Mouse (Mus musculus) cortical plate, adult 2 months (tissue): ENCODE data around the gene Dap.

Source experiments
- CTCF ChIP-seq: fragments of 200-500 bp; IDR thresholded peaks from 2 replicates; pipeline ENCODE4 v1.5.1; 2011; ENCODE audit warnings: mild to moderate bottlenecking, control low read depth, low read length; ENCODE audit not compliant: insufficient read depth; ENCODE audit errors: extremely low read depth
- POLR2A ChIP-seq: fragments of 200-500 bp; IDR thresholded peaks from 2 replicates; pipeline ENCODE4 v1.6.1; 2011; ENCODE audit warnings: mild to moderate bottlenecking, low read length, control low read depth; ENCODE audit not compliant: insufficient read depth; ENCODE audit errors: extremely low read depth

DNA sequence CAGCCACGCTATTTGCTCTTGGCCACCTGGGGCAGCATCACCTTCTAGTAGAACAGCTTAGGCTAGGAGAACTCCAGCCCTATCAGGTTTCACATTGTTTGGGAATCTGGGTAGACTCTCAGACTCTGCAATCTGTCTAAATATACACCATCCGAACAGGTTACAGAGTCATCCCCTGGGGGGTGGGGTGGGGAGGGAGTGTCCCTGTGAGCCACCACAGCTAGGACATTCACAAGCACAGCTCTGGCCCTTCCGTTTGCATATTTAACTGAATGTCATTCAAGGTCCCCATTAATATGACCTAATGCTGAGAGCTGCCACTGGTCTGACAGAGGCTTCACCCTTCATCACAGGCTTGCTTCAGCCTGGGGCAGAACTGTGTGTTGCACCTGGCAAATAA, 68.5 kb downstream of the Dap start:
- TF ChIP-seq CTCF (no peak), POLR2A (no peak)
